ENCODE assay signal across 8 mouse cellular contexts in the genomic region with DNA sequence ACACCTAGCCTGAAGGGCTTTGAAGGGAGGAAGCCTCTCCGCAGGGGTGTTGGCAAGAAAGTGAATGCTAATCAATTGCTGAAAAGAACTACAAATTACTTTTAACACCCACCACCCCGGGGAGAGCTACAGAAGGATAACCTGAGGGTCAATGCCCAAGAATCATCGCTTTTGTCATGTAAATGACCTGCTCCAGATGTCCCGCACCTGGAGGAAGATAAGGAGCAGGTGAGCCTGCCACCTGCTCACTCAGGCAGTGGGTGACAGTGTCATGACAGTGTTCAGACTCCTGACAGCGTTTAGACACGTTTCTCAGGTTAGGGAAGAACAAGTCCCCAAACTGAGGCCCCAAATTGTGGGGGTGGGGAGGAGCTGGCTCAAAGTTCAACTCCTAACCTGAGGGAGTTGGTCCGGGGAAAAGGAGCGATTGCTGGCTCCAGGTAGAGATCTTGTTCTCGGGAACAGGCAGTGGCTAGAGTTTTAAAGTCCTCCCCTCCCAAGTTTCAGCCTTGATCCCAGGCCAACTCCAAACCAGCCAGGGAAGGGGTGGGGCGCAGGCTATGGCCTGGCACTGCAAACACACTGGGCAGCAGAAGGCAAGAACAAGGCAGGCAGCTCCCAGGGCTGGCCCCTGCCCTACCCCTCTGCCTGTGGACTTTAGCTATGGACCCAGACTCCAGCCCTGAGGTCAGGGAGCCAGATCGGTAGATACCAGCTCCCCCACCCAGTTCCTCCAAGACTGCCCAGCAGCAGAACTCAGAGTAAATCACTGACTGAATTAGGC. TPM values are rescaled to one million over a fixed set of nuclear protein-coding genes. Genes with fewer than 3 reads are reported as not detected.
DNase-seq lines count a peak whose midpoint lies in the region; TF ChIP-seq lines count a peak whose summit lies in the region.

No protein-coding gene starts in this region.

- no peak for TF ChIP-seq POLR2A in liver, adult 2 months (IDR thresholded peaks at IDR 0.05; ENCODE audit: extremely low read depth, insufficient read depth, low read length)
- TF ChIP-seq POLR2A in kidney, adult 2 months (IDR thresholded peaks at IDR 0.05; ENCODE audit: low read depth, low read length) = no peak

- TF ChIP-seq CTCF in liver, adult 2 months (IDR thresholded peaks at IDR 0.05; ENCODE audit: low read depth, low read length) = no peak
- no peak for TF ChIP-seq CTCF in kidney, adult 2 months (conservative IDR thresholded peaks at IDR 0.05; ENCODE audit: insufficient read depth, insufficient read length, low read depth, low read length)

- peak overlapping the region; percentile 25 for H3K27ac ChIP-seq in liver, adult 2 months (replicated peaks; ENCODE audit: insufficient read depth, low read depth, low read length)
- H3K27ac ChIP-seq in kidney, adult 2 months (ENCODE audit: insufficient read depth, low read depth, low read length) = peak overlapping the region; percentile 58

- DNase-seq in liver, adult 2 months (ENCODE audit: extremely low read depth, low read depth, low spot score) = peak; percentile 91
- DNase-seq in liver = no peak
- DNase-seq in adrenal gland, postnatal 14 days = peak; percentile 88
- DNase-seq in kidney, adult 2 months = peak; percentile 95
- peak; percentile 66 for DNase-seq in lung, postnatal 14 days
- no peak for DNase-seq in embryo, embryonic 9.5 days (ENCODE audit: extremely low spot score)
- DNase-seq in right cerebral cortex, postnatal 25 days = no peak
- DNase-seq in layer of hippocampus, adult 9-11 months = no peak

- peaks cover 22% of the 10 kb centered on the region; the same call in 1 of the 2 replicates for H3K79me2 ChIP-seq in liver, adult 2 months (ENCODE audit: control insufficient read depth, insufficient read depth, low read length)

- no peak overlapping the region for H3K4me3 ChIP-seq in liver, adult 2 months (ENCODE audit: insufficient read depth, low read depth, low read length)
- H3K4me3 ChIP-seq in kidney, adult 2 months (ENCODE audit: insufficient read depth, low read depth, low read length) = no peak overlapping the region

- no peak overlapping the region for H3K9ac ChIP-seq in liver, adult 2 months (ENCODE audit: low read depth, low read length)

- 18% methylated on average over 11 of the region's 11 CpGs for WGBS in liver, adult 2 months
- WGBS in kidney, adult 2 months = 25% methylated on average over 11 of the region's 11 CpGs

- H3K36me3 ChIP-seq in liver, adult 2 months (ENCODE audit: control insufficient read depth, insufficient read depth, low read length) = no peaks in the 10 kb centered on the region
- H3K36me3 ChIP-seq in kidney, adult 2 months (ENCODE audit: control insufficient read depth, insufficient read depth, low read length) = no peaks in the 10 kb centered on the region

- peaks cover 14% of the 10 kb centered on the region for H3K4me1 ChIP-seq in liver, adult 2 months (ENCODE audit: control insufficient read depth, insufficient read depth, low read length)
- peaks cover 35% of the 10 kb centered on the region for H3K4me1 ChIP-seq in kidney, adult 2 months (ENCODE audit: control insufficient read depth, insufficient read depth, low read length)

- H3K27me3 ChIP-seq in liver, adult 2 months (ENCODE audit: control insufficient read depth, insufficient read depth, low read length) = no peaks in the 10 kb centered on the region
- H3K27me3 ChIP-seq in kidney, adult 2 months (replicated peaks; ENCODE audit: control insufficient read depth, insufficient read depth, low read length) = no peaks in the 10 kb centered on the region

RNA-seq across cellular contexts. Expression of gene Tet3, which starts 36.8 kb away (rescaled TPM):
- 4.6 and 6.6 TPM in 2 replicates for total RNA-seq in liver, adult 2 months (2014; rRNA removed)
- polyA plus RNA-seq in liver, adult 2 months (2012; rRNA removed) = 3.5 and 4.5 TPM in 2 replicates
- total RNA-seq in adrenal gland, postnatal 14 days (2021) = 49.9 and 61.8 TPM in 2 replicates
- 7.1 and 8.0 TPM in 2 replicates for polyA plus RNA-seq in kidney, adult 2 months (2012; rRNA removed)

Comparison
In these comparisons a context has a peak if more than half of its experiments do, and no peak if none do; other contexts are left out.
1. DNase-seq: peak in liver, adult 2 months (single experiment), adrenal gland, postnatal 14 days (single experiment), kidney, adult 2 months (single experiment) and lung, postnatal 14 days (single experiment); none in liver (single experiment), embryo, embryonic 9.5 days (single experiment), right cerebral cortex, postnatal 25 days (single experiment) and layer of hippocampus, adult 9-11 months (single experiment).